Mouse (Mus musculus) left cerebral cortex, adult 18-20 months (tissue): ENCODE results near the gene Bcl11a. TPM values are rescaled to one million over a fixed set of nuclear protein-coding genes. Genes with fewer than 3 reads are reported as not detected.

Experiments
- DNase-seq, 2 experiments: peaks; one replicate each; pipeline ENCODE4 v3.0.0; 2021 to 2022; ENCODE audit warnings: low spot score in 2 of 2, mixed read lengths in 1 of 2
- total RNA-seq, 2 experiments: library from RNA; stranded (reverse); gene quantifications; 2 replicates each; pipeline ENCODE4 v1.2.3; 2021

Bcl11a gene
- total RNA-seq, 2 experiments from 2014 or later = 87.2 to 93.6 TPM

DNA sequence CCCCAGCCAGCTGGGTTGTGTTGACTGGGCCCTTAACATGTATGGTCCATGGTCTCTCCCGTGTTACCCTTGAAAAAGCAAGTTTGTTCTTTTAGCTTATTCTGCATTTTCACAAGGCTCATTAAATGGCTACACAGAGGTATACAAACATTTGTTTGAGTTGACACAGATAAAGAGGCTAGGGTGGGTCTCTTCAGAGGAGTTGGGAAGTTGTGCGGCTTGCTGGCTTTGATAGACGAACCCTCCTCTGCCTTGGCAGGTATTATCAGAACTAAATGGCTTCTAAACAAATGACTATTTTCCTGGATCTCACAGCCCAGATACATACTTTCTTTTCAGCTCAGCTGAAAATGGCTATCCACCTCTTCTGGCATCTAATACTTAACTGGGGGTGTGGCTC lies 70.7 kb downstream of the Bcl11a start:
- DNase-seq = no peak

DNA sequence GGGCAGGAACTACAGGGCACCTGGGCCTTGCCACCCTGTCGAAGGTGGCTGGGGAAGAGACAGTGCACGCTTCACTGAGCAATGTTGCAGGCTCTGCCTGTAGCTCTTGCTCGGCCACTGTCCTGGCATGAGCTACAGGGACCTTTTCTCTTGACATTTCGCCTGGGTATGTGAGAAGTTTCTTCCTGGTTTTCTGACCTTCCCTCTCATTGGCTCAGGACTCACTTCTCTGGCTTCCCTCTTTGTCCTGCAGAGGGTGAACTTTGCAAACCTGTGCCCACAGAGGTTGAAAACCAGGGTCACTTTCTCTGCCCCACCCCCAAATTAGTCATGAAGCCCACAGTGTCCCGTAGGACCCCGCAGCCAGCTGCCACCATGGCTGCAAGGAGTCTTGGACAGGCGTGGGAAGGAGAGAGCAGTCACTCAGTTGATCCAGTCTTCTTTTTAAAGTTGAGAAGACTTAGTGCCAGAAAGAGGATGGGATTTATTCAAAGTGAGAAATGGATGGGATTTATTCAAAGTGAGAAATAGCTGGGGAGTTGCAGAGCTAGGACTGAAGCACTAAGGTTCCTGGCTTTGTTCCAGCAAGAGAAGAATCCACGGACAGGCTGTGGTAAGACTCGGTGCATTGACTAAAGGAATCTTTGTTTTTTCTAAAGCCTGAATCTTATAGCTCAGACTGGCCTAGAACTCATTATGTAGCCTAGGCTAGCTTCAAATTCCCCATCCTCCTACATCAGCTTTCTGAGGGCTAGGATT lies 71.8 kb downstream of the Bcl11a start:
- no peak for DNase-seq

DNA sequence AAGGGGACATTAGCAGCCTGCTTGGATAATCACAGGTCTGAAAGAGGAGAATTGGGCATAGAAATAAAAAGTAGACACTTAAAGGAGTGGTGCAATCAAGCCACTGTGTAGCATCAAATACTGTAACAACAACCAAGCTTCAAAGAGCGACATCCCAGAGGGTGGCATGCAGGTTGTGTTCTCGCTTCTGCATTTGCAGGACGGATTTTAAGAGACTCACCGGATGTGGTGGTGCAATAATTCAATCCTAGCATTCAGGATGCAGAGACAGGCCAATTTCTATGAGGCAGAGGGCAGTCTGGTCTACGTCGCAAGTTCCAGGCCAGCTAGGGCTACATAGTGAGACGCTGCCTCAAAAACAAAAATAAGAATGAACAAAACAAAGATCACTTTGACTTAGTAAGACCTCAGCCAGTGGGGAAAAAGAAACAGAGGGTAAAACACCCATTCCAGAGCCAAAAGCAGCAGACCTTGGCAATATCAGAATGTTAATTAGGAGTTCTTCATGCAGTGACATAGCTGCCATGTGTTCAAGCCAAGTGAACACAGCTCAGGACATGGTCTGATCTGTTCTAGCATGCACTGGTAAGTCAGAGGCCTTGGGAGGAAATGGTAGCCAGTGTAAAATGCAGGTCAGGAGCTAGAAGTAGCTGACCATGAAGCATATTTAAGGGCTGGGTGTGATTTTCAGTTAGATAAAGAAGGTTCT lies 74.4 kb downstream of the Bcl11a start:
- no peak for DNase-seq

DNA sequence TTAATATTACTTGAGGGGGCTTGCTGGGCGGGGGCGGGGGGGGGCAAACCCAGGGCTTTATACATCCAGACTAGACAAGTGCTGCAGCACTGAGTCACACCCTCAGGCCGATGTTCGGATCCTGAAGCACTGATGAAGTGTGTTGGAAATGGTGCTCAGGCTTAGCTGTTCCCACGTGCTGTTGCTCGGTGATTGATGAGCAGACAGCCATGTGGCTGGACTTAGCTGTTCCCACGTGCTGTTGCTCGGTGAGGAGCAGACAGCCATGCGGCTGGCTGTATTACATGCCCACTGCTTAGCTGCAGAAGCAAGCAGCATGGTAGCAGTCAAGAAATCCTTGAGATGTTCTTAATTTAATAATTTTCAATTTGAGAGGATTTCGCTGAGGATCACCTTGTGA lies 75.2 kb downstream of the Bcl11a start:
- no peak for DNase-seq

DNA sequence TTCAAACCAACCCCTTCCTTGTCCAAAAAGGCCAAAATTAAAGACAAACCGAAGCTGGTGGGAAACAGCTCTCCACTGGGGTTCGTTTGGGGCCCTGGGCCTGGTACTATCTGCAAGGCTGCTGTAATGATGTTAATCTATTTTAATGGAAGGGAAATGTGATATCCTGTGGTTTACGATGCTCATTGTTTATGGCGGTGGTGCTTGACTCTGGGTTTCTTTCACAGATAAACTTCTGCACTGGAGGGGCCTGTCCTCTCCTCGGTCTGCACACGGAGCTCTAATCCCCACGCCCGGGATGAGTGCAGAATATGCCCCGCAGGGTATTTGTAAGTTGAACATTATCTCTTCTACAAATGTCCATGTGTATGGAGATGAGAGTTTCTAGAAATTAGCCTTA lies 80.2 kb downstream of the Bcl11a start:
- DNase-seq = no peak

DNA sequence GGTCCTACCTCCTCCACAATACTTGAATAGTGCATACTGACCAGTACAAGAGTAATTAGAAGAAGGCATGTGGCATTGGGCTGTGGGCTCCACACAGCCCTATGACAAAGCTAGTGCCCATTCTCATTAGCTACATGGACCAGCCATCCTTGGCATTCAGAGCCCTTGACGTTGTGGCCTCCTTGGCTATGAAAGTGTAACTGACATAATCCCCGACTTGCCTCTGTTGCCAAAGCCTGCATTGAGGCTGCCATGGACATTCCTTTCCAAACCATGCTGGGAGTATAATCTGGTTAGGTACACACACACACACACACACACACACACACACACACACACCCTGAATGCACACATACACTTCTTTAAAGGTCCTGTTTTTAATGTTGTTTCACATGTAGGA lies 81.8 kb downstream of the Bcl11a start:
- DNase-seq = no peak

DNA sequence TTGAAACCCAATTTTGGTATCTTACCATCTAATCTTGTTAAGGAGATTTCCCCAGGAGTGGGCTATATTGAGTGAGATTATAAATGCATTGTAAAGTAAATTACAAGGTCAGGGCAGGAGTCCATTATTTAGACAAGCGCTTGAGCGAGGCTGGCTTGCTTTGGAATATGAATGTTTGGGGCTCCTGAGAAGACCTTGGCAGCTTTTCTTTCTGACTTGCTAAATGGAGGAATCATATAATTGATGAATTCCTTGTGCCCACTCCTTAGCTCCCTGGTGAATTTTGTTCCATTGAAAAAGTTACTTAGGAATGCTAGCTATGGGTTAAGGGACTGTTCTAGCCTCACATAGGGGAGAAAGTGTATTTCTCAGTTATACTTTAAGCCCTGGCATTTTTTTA lies 83.6 kb downstream of the Bcl11a start:
- DNase-seq = no peak

DNA sequence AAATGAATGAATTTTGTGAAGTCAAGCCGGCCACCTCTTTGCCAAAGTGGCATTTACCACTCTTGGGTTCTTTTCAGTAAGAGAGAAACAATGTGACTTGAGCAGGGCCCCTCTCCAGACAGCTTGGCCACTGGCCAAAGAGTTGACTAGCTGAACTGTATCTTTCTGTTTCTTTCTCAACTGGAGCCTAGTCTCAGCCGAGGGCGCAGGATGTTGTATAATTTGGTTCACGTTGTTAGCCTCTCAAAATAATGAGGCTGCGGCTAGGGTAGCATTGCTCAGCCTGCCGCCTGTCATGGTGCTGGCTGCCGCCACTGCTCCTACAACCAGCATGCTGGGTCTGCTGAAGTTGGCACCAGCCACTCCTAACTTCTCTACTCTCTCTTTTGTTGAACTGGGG lies 84.2 kb downstream of the Bcl11a start:
- DNase-seq = peak; percentile 51 to 55

DNA sequence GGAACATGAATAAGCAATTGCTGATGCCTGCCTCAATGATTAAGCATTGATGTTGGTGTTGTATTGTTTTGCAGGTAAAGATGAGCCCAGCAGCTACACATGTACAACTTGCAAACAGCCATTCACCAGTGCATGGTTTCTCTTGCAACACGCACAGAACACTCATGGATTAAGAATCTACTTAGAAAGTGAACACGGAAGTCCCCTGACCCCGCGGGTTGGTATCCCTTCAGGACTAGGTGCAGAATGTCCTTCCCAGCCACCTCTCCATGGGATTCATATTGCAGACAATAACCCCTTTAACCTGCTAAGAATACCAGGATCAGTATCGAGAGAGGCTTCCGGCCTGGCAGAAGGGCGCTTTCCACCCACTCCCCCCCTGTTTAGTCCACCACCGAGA lies 85.2 kb downstream of the Bcl11a start:
- no peak for DNase-seq

DNA sequence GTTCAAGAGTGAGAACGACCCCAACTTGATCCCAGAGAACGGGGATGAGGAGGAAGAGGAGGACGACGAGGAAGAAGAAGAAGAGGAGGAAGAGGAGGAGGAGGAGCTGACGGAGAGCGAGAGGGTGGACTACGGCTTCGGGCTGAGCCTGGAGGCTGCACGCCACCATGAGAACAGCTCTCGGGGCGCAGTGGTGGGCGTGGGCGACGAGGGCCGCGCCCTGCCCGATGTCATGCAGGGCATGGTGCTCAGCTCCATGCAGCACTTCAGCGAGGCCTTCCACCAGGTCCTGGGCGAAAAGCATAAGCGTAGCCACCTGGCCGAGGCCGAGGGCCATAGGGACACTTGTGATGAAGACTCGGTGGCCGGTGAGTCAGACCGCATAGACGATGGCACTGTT lies 86.2 kb downstream of the Bcl11a start:
- no peak for DNase-seq

DNA sequence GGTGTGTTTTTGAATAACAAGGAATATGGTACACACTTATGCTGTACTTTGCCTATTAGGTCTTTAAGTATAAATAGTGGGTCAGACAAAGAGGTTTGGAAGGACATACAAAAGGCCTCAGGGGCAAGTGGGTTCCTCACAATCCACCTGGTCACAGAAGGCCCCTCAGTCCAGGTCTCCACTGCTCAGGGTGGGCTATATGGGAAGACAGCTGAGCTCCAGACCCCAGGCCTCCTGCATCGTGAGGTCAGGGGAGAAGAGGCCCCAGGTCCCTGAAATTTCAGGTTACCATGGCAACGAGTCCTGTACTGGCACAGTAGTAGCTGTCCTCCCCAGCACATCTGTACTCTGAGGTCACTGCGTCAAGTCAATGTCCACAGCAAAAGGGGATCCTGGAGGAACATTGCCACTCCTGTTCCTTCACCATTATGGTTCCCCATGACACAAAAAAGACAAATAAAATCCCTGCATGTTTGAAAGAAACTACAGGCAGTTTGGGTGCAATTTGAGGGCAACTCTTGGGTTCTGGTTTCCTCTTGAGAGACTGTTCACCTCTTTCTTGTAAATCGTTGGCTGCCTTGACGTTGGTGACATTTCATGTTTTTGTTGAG lies 93.9 kb downstream of the Bcl11a start:
- no peak for DNase-seq

DNA sequence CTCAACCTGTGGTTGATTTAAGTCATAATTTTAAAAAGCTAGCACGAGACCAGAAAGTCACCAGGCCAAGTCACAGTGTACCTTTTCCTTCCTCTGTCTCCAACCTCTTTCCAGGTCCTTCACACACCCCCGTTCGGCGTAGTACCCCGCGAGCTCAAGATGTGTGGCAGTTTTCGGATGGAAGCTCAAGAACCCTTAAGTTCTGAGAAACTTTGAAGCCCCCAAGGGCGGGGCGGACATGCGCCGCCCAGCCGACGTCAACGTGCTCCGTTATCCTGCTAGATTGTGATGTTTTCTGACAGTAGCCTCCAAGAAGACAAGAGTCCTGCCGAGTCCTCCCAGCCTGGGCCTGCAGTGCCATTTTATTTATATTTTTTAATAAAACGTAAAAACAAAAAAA lies 94.7 kb downstream of the Bcl11a start:
- no peak for DNase-seq

DNA sequence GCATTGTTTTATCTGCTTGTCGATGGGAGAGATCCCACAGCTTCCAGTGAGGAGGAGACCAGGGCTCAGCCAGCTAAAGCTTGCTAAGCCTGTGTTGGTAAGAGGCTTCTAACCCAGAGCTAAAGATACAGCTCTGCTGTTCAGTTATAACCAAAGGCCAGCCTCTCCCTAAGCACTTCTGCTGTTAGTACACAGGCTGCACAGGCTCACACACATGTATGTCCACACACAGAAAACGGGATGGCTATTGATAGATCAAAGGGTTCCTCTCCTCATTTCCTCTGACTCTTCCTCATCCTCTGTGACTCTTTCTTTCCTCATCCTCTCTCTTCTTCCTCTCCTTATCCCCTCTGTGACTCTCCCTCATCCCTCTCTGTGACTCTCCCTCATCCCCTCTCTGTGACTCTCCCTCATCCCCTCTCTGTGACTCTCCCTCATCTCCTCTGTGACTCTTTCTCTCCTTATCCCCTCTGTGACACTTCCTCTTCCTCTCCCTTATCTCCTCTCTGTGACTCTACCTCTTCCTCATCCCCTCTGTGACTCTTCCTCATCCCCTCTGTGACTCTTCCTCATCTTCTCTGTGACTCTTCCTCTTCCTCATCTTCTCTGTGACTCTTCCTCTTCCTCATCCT lies 96.4 kb downstream of the Bcl11a start:
- no peak for DNase-seq

DNA sequence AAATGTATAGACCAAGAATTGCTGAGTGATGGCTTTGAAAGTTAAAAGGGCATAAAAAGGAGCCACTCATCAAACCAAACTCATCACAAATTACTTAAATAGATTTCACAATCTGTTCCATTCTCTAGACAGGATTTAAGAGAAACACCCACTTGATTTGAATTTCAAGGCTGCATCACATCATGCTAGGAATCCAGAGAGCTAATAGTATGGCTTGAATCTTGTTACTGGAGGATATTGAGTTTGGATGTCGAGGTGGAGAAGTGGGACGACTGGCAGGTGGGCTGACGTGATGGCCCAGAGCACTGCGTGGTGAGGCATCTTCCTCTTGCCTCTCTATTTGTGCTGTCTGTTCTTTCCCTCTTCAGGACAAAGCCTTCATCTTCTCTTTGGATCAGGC lies 99.6 kb downstream of the Bcl11a start:
- DNase-seq = no peak

DNA sequence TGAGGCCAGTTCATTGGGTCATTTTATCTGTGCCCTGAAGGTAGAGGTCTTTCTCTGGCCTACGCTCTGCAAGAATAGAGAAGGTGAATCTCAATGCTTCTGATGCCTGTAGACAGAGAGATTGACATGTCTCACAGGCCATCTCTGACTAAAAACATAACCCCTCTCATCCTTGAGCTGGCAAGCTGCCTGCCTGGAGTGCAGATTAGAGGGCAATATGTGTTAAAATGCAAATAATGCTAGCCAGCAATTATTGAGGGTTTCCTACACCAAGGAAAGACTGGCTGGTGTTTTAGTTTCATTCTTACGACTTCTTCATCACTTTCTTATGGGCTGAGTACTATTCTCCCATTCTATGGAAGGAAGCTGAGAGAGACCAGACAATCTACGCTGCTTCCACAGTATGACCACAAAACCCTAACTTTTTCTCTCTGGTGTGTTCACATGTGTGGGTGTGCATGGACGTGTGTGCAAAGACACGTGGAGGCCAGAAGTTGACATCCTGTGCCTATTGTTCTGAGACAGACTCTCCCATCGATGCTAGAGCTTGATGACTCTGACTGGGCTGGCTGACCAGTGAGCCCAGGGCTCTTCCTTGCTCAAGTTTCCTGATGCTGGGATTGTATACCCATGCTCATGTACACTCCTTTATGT lies 101.1 kb downstream of the Bcl11a start:
- no peak for DNase-seq

DNA sequence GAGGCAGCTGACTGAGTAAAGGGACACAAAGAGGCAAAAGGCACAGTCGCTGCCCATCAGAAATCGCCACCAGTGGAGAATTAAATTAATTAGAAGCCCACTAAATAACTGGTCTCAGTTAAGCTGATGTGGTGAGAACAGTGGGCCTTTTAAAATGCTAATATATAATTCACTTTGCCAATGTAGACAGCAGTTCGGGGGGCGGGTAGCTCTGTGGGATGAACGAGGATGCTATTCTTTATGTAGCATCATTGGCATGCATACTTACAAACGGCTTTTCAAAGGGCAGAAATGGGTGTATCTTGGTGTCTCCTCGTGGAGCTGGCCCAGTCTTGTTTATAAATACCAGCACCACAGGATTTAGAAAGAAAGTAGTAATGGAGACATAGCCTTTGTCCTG lies 102.2 kb downstream of the Bcl11a start:
- no peak for DNase-seq

DNA sequence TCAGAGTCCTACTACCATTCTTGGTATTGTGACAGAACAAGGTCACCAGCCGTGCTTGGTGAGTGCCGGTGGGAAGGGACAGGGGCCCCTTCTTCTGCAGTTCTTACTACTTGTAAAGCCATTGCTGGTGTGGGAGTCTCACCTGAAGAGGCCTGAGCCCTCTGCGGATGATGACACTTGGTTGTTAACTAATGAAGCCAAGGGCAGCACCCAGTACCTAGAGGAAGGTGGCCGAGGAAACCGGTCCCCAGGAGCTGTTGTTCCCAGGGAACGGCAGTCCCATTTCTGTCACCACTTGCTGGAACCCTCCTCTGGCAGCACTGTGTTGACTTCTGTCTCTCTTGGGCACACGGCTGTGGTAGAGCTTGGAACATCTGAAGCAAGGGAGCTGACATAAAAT lies 105.6 kb downstream of the Bcl11a start:
- DNase-seq = no peak

DNA sequence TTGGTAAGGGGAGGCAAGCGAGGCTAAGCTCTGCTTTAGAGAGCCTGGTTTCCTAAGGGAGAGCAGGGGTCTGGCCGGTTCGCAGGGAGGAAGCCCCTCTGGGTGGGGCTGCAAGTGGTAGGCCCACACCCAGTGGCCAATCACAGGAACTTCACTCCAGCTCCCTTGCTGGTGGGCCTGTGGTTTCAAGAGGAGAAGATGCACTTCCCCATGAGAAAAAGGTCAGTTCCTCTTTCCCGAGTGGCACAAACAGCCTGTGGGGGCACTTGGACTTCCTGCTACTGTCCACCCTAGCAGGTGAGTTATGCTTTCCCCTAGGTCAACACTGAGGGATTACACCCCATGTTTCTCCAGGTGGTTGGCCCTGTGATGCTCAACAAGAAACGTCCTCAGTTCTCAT lies 107.1 kb downstream of the Bcl11a start:
- no peak for DNase-seq

DNA sequence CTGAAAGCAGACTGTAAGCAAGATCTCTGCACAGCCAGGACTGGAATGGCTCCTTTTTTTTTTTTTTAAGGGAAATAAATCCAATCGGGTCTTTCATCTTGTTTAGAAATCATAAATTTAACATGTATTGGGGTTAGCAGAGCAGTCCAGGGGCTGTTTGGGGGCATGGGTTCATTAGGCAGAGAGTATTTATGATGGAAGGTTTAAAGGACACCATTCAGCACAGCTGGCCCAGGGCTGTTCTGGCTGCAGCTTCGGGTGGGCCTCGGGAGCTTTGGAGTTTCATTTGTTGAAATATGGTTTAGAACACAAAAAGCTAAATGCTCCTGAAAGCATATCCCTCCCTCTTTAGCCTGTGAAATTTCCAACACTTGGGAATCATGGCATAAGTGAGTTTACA lies 112.6 kb downstream of the Bcl11a start:
- DNase-seq = no peak

DNA sequence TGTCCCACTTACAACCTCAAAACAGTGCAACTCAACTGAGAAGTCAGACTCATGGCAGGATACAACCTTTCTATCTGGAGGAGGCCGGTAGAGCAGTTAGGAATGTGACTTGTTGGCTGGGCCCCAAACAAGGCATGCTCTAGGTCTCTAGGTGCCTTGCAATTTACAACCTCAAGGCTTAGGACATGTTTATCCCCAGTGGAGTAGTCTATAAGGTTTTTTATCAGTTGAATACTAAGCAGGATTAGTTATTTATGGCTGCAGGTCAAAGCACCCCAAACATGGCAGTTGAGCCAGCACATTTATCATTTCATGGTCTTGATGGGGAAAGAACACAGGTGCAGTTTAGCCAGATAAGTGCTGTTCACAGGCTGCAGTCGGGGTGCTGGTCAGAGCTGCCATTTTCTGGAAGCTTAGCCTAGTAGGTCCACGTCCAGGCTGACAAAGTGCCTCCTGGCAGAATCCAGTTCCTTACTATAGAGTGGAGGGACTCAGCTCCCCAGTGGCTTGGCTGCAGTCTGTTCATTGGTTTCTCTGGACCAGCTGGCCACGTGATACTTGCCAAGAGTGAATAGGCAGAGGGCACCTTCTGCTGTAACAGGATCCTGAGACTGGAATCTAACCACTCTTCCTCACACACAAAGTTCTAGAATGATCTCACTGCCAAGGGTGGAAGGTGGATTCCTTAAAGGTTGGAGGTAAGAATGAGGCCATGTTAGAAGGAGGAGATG lies 118.8 kb downstream of the Bcl11a start:
- DNase-seq = no peak

DNA sequence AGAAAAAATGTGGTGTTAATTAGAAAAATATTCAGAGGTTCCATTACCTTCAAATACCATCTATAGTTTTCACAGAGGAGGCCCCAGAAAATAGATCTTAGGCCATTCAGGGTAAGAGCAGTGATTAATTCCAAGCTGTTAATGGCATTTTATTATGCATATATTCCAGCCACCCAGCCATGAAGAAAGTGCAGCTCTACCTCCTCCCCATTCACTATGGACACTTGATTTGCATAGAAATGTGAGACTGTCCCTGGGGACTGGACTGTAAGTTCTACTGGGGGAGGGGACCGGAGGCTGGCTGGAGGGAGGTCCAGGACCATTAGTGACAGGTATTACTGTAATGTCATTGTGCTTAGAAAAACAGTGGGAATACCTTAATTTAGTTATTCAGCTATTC lies 119.6 kb downstream of the Bcl11a start:
- no peak for DNase-seq
